ENCODE assay signal across 22 mouse cellular contexts in genomic region chr2:3141804-3142203, GRCm38 (mm10). TPM values are rescaled to one million over a fixed set of nuclear protein-coding genes. Genes with fewer than 3 reads are reported as not detected.
A peak's percentile ranks its signal among the peaks of the same experiment; 100 is the strongest.
DNase-seq lines count a peak whose midpoint lies in the region; ATAC-seq and TF ChIP-seq lines count a peak whose summit lies in the region.
"Had no signal": no experiment of that assay in that cellular context is flagged by ENCODE, and none has a peak within 500 bp of the region (broad histone marks: within the 10 kb centered on the region; RNA-seq: fewer than 3 reads in every experiment).

No protein-coding gene starts in this region.

- no peaks in the 10 kb centered on the region for H3K36me3 ChIP-seq in C2C12 (ENCODE audit: control insufficient read depth, insufficient read depth)
- no peaks in the 10 kb centered on the region for H3K36me3 ChIP-seq in stomach, postnatal 0 days (ENCODE audit: control insufficient read depth, insufficient read depth, low read length)
- peaks cover 11% of the 10 kb centered on the region for H3K36me3 ChIP-seq in embryonic facial prominence, embryonic 10.5 days (replicated peaks)
- H3K36me3 ChIP-seq: forebrain, embryonic 15.5 days; heart, embryonic 15.5 days had no signal

- no peak overlapping the region for H3ac ChIP-seq in C2C12 (ENCODE audit: control insufficient read depth, insufficient read length, low read depth)

- peak; percentile 29 for DNase-seq in 3T3-L1 (ENCODE audit: low read depth, low spot score)
- no peak for DNase-seq in stomach, postnatal 0 days (ENCODE audit: low spot score)
- no peak for DNase-seq in urinary bladder, postnatal 36 days (ENCODE audit: low spot score in 2 of 2)
- DNase-seq in embryonic facial prominence, embryonic 10.5 days (ENCODE audit: low spot score) = no peak
- DNase-seq: adrenal gland, adult 8-10 months; adrenal gland, postnatal 36 days; B cell, adult 2 months; cerebellum, adult 2 months; cerebellum, postnatal 14 days; embryo, embryonic 11 days; gastrocnemius, postnatal 10 days; heart, adult 18-20 months had no signal

- H3K79me3 ChIP-seq in C2C12 (ENCODE audit: low read depth) = peaks cover 30% of the 10 kb centered on the region

- H3K9ac ChIP-seq in stomach, postnatal 0 days (ENCODE audit: low read length) = no peak overlapping the region
- H3K9ac ChIP-seq: embryonic facial prominence, embryonic 12.5 days; forebrain, embryonic 15.5 days; heart, embryonic 15.5 days; hindbrain, embryonic 14.5 days had no signal

- 77% methylated on average over 4 of the region's 4 CpGs for WGBS in stomach, postnatal 0 days
- WGBS in embryonic facial prominence, embryonic 10.5 days = 90% methylated on average over 4 of the region's 4 CpGs

- H3K4me3 ChIP-seq in C2C12 (ENCODE audit: insufficient read depth, poor library complexity, severe bottlenecking) = no peak overlapping the region
- no peak overlapping the region for H3K4me3 ChIP-seq in stomach, postnatal 0 days (ENCODE audit: low read depth, low read length)
- no peak overlapping the region for H3K4me3 ChIP-seq in embryonic facial prominence, embryonic 10.5 days
- H3K4me3 ChIP-seq: embryonic facial prominence, embryonic 12.5 days; forebrain, embryonic 15.5 days; heart, embryonic 10.5 days; heart, embryonic 15.5 days; hindbrain, embryonic 10.5 days had no signal

- no peak for TF ChIP-seq EP300 in stomach, postnatal 0 days (optimal IDR thresholded peaks at IDR 0.05)

- H3K27ac ChIP-seq in stomach, postnatal 0 days (replicated peaks) = no peak overlapping the region
- H3K27ac ChIP-seq in embryonic facial prominence, embryonic 10.5 days (replicated peaks) = no peak overlapping the region
- H3K27ac ChIP-seq: embryonic facial prominence, embryonic 12.5 days; forebrain, embryonic 15.5 days; heart, embryonic 10.5 days; heart, embryonic 15.5 days; hindbrain, embryonic 10.5 days; hindbrain, embryonic 14.5 days had no signal

- 0 out of 2 replicates have a peak, but pooled peaks cover 2% of the 10 kb centered on the region for H3K4me1 ChIP-seq in stomach, postnatal 0 days (replicated peaks; ENCODE audit: control insufficient read depth, insufficient read depth)
- peaks cover 24% of the 10 kb centered on the region for H3K4me1 ChIP-seq in embryonic facial prominence, embryonic 10.5 days

- 0 out of 2 replicates have a peak, but pooled peaks have one; percentile 42 for ATAC-seq in megakaryocyte progenitor cell, adult 5-6 weeks (replicated peaks; ENCODE audit: poor library complexity)
- ATAC-seq in stomach, postnatal 0 days (ENCODE audit: low FRiP score, low TSS enrichment) = peak; percentile 72
- ATAC-seq: forebrain, embryonic 15.5 days; Patski had no signal

- no peak overlapping the region for H3K4me2 ChIP-seq in stomach, postnatal 0 days (replicated peaks; ENCODE audit: low read depth)
- H3K4me2 ChIP-seq: embryonic facial prominence, embryonic 12.5 days; forebrain, embryonic 15.5 days; heart, embryonic 15.5 days; hindbrain, embryonic 14.5 days had no signal

- H3K9me3 ChIP-seq in stomach, postnatal 0 days (ENCODE audit: control insufficient read depth, low read length) = no peaks in the 10 kb centered on the region
- no peaks in the 10 kb centered on the region for H3K9me3 ChIP-seq in embryonic facial prominence, embryonic 10.5 days
- H3K9me3 ChIP-seq: embryonic facial prominence, embryonic 12.5 days; forebrain, embryonic 15.5 days; heart, embryonic 10.5 days; heart, embryonic 15.5 days; hindbrain, embryonic 10.5 days had no signal

- H3K79me2 ChIP-seq in C2C12 (ENCODE audit: control insufficient read depth, insufficient read depth) = peaks cover 94% of the 10 kb centered on the region

- no peaks in the 10 kb centered on the region for H3K27me3 ChIP-seq in C2C12 (ENCODE audit: control insufficient read depth, insufficient read depth, insufficient read length)
- H3K27me3 ChIP-seq in stomach, postnatal 0 days (ENCODE audit: control insufficient read depth, insufficient read depth, low read length) = no peaks in the 10 kb centered on the region
- H3K27me3 ChIP-seq in embryonic facial prominence, embryonic 10.5 days (replicated peaks; ENCODE audit: low read depth, poor library complexity, severe bottlenecking) = no peaks in the 10 kb centered on the region
- H3K27me3 ChIP-seq: embryonic facial prominence, embryonic 12.5 days; forebrain, embryonic 15.5 days; heart, embryonic 15.5 days; Patski had no signal

- TF ChIP-seq CTCF in C2C12 (IDR thresholded peaks at IDR 0.05; ENCODE audit: control insufficient read depth, insufficient read depth, insufficient read length) = no peak
- TF ChIP-seq CTCF in stomach, postnatal 0 days (IDR thresholded peaks at IDR 0.05; ENCODE audit: low read depth) = no peak

TF ChIP-seq in C2C12, 6 proteins besides CTCF, POLR2A, EP300 and RAD21:
- TF ChIP-seq MYOG (IDR thresholded peaks at IDR 0.05; ENCODE audit: control insufficient read depth, extremely low read depth, insufficient read length) (no peak), MAX (IDR thresholded peaks at IDR 0.05) (peak; percentile 30)
TF ChIP-seq in C2C12: peak in this region for 1.

RNA-seq across cellular contexts. Expression of gene Fam171a1, which starts 27.8 kb away (rescaled TPM):
- polyA plus RNA-seq in C2C12 (2012; fragmentation: generic; extraction: Trizol) = 33.3 TPM
- 3.7 and 5.5 TPM in 2 replicates for total RNA-seq in megakaryocyte progenitor cell, adult 5-6 weeks (2015)
- 2.4 and 3.2 TPM in 2 replicates for total RNA-seq in megakaryocyte progenitor cell, adult 5-6 weeks (2017)
- polyA plus RNA-seq in stomach, postnatal 0 days (2015; fragmentation: Nextera tagmentation; extraction: Ambion mirVana) = 9.7 and 10.4 TPM in 2 replicates
- polyA plus RNA-seq in embryonic facial prominence, embryonic 10.5 days (2016; fragmentation: Nextera tagmentation; extraction: Ambion mirVana) = 38.9 and 39.5 TPM in 2 replicates
- total RNA-seq: MEL had no signal
